Mouse (Mus musculus): ENCODE results near the gene Spink8.
"Not testable (repeated sequence)": the region's sequence is repeated elsewhere in the genome, so short reads cannot be mapped to it uniquely, and the experiment has no call there.

GRCm38 (mm10) chr9:109790570-109790969 is 21.5 kb upstream of the Spink8 start, which contains the start of gene Fbxw27:
- not testable (repeated sequence) for TF ChIP-seq CTCF (IDR thresholded peaks at IDR 0.05; ENCODE audit: extremely low read depth, insufficient read depth, insufficient read length, insufficient replicate concordance); POLR2A (IDR thresholded peaks at IDR 0.05; ENCODE audit: low read depth, low read length)
